Mouse (Mus musculus): ENCODE measurements around the gene Lrp6.

DNA sequence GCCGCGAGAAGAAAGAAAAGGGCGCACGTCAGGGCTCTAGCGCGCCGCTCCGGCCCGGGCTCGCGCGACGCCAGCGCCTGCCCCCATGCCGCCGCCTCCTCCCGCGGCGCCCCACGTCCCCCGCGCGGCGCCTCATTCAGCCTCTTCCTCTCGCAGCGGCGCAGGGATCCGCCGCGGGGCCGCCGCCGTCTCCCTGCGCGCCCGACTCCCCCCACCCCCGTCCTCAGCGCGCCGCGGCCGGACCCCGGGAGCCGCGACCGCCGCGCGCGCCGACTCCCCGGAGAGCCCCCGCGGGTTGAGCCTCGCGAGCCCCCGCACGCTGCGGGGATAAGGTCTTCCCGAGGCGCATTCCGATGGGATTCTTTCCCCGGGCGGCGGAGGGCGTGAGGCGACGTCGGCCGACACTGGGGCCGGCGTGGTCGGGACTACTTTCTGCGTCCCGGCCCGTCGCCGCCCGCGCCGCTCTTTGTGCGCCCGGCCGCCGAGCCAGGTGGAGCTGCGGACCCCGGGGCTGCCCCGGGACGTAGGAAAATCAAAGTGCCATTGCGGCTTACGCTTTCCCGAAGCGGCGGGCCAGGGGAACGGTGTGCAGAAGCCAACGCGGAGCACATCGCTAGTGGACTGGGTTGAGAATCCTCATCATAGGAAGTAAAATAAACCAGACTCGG lies at the start of gene Lrp6:
- TF ChIP-seq GATA1 (IDR thresholded peaks at IDR 0.05; ENCODE audit: borderline replicate concordance, low read length) (no peak), FLI1 (IDR thresholded peaks at IDR 0.05; ENCODE audit: low read length) (no peak)

Data from megakaryocyte, embryonic 14.5 days (primary cell).